Mouse (Mus musculus): Measurements from ENCODE around the gene Hfe2. TPM values are rescaled to one million over a fixed set of nuclear protein-coding genes. Genes with fewer than 3 reads are reported as not detected.
A peak's percentile ranks its signal among the peaks of the same experiment; 100 is the strongest.
"Not testable (repeated sequence)": the region's sequence is repeated elsewhere in the genome, so short reads cannot be mapped to it uniquely, and the experiment has no call there.

Gene Hfe2
- polyA plus RNA-seq, 1 experiment from 2014 or later, result 0.11 TPM

- Histone ChIP-seq H3K4me1 (replicated peaks; ENCODE audit: control insufficient read depth, insufficient read depth, low read length) (0 out of 2 replicates have a peak, but pooled peaks cover 3% of the 10 kb centered on the region), H3K9me3 (ENCODE audit: control insufficient read depth, low read length) (no peaks in the 10 kb centered on the region), H3K9ac (ENCODE audit: low read length) (no peak overlapping the region), H3K27ac (ENCODE audit: low read depth) (no peak overlapping the region), H3K36me3 (ENCODE audit: control insufficient read depth, insufficient read depth, low read length) (no peaks in the 10 kb centered on the region), H3K27me3 (replicated peaks; ENCODE audit: control insufficient read depth, insufficient read depth, low read length) (peaks cover 10% of the 10 kb centered on the region; the same call in 1 of the 2 replicates), H3K4me2 (ENCODE audit: low read length) (no peak overlapping the region), H3K4me3 (ENCODE audit: low read depth, low read length) (no peak overlapping the region)
- DNase-seq (ENCODE audit: low spot score) (no peak), ATAC-seq (replicated peaks; ENCODE audit: low FRiP score, low TSS enrichment, low read depth) (no peak)
- WGBS, result 81% methylated on average over 4 of the region's 4 CpGs
Measured at GRCm38 (mm10) chr3:96484921-96485320, 40.1 kb upstream of the Hfe2 start.

DNA sequence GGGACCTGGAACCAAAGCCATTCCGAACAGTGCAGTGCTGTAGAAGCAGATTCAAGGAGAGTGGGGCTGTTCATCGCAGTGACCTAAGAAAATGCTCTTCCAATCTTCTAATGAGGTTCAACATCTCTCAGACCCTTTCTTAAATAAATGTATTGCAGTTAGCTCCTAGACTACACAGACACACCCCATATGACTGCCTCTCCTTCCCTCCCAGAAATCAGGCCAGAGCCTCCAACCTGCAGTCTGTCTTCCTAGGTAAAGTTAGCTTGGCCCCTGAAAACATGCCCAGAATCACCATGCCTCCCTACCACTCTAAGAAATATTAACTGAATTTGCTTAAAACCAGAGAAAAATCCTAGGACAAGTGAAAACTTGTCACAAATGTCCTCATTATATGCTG, 39.6 kb upstream of the Hfe2 start:
- WGBS, result 90% methylated on average over 2 of the region's 2 CpGs
- ATAC-seq (replicated peaks; ENCODE audit: low FRiP score, low TSS enrichment, low read depth) (no peak), DNase-seq (ENCODE audit: low spot score) (no peak)
- Histone ChIP-seq H3K9ac (ENCODE audit: low read length) (no peak overlapping the region), H3K27ac (ENCODE audit: low read depth) (no peak overlapping the region), H3K36me3 (ENCODE audit: control insufficient read depth, insufficient read depth, low read length) (no peaks in the 10 kb centered on the region), H3K27me3 (replicated peaks; ENCODE audit: control insufficient read depth, insufficient read depth, low read length) (peaks cover 10% of the 10 kb centered on the region; the same call in 1 of the 2 replicates), H3K4me3 (ENCODE audit: low read depth, low read length) (no peak overlapping the region), H3K9me3 (ENCODE audit: control insufficient read depth, low read length) (no peaks in the 10 kb centered on the region), H3K4me1 (replicated peaks; ENCODE audit: control insufficient read depth, insufficient read depth, low read length) (0 out of 2 replicates have a peak, but pooled peaks cover 3% of the 10 kb centered on the region), H3K4me2 (ENCODE audit: low read length) (no peak overlapping the region; the same call in 1 of the 2 replicates)

DNA sequence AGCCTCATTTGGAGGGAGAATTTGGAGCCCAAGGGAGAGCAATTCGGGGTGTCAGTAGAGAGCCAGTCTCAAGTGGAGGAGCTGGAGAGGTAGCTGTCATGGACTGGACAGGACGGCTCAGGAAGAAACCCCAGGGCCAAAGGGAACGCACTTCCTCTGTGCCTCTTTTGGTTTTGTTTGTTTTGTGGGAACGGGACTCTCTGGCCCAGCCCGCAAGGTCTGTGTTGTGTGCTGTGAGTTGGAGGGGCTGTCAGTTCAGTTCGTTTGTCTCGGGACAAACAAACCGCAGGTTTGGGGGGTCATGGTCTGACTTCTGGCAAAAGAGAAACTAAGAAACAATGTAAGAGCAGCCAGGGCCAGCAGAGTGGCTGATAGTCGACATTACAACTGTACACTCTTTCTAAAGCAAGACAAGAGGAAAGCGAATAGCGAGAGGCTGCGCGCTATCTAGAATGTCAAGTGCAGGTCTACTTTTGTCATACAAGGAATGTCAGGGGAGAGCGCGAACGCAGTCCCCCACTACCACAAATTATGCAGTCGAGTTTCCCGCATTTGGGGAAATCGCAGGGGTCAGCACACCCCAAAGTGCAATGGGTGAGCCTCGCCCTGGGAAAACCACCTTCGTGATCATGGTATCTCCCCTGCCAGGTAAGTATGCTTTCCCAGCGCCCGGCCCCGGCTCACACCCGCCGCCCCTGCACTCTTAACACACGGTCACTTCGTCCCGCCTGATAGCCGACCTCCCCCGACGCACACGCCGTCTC, 38.7 kb upstream of the Hfe2 start:
- DNase-seq (ENCODE audit: low spot score); H3K4me2 ChIP-seq (ENCODE audit: low read length); H3K4me1 ChIP-seq (replicated peaks; ENCODE audit: control insufficient read depth, insufficient read depth, low read length); H3K9me3 ChIP-seq (ENCODE audit: control insufficient read depth, low read length); H3K9ac ChIP-seq (ENCODE audit: low read length); H3K36me3 ChIP-seq (ENCODE audit: control insufficient read depth, insufficient read depth, low read length); H3K27me3 ChIP-seq (replicated peaks; ENCODE audit: control insufficient read depth, insufficient read depth, low read length); H3K4me3 ChIP-seq (ENCODE audit: low read depth, low read length); H3K27ac ChIP-seq (ENCODE audit: low read depth): not testable (repeated sequence)
- ATAC-seq (replicated peaks; ENCODE audit: low FRiP score, low TSS enrichment, low read depth), result peak; percentile 63
- WGBS, result 5% methylated on average over 4 of the region's 34 CpGs

GRCm38 (mm10) chr3:96486828-96487559, 38.0 kb upstream of the Hfe2 start:
- ATAC-seq (replicated peaks; ENCODE audit: low FRiP score, low TSS enrichment, low read depth), result peak; percentile 83
- not testable (repeated sequence) for H3K27me3 ChIP-seq (replicated peaks; ENCODE audit: control insufficient read depth, insufficient read depth, low read length); H3K27ac ChIP-seq (ENCODE audit: low read depth); H3K4me1 ChIP-seq (replicated peaks; ENCODE audit: control insufficient read depth, insufficient read depth, low read length); DNase-seq (ENCODE audit: low spot score); H3K9ac ChIP-seq (ENCODE audit: low read length); H3K9me3 ChIP-seq (ENCODE audit: control insufficient read depth, low read length); H3K36me3 ChIP-seq (ENCODE audit: control insufficient read depth, insufficient read depth, low read length)
- Histone ChIP-seq H3K4me2 (ENCODE audit: low read length) (peak overlapping the region; percentile 61), H3K4me3 (ENCODE audit: low read depth, low read length) (peak overlapping the region; percentile 20; the same call in 1 of the 2 replicates)
- WGBS, result 16% methylated on average over 5 of the region's 38 CpGs

GRCm38 (mm10) chr3:96487596-96488289, 37.2 kb upstream of the Hfe2 start:
- Histone ChIP-seq H3K9me3 (ENCODE audit: control insufficient read depth, low read length) (no peaks in the 10 kb centered on the region), H3K4me3 (ENCODE audit: low read depth, low read length) (peak overlapping the region; percentile 33), H3K36me3 (ENCODE audit: control insufficient read depth, insufficient read depth, low read length) (no peaks in the 10 kb centered on the region), H3K4me1 (replicated peaks; ENCODE audit: control insufficient read depth, insufficient read depth, low read length) (0 out of 2 replicates have a peak, but pooled peaks cover 3% of the 10 kb centered on the region), H3K27ac (ENCODE audit: low read depth) (peak overlapping the region; percentile 79), H3K27me3 (replicated peaks; ENCODE audit: control insufficient read depth, insufficient read depth, low read length) (peaks cover 10% of the 10 kb centered on the region; the same call in 1 of the 2 replicates), H3K9ac (ENCODE audit: low read length) (peak overlapping the region; percentile 47), H3K4me2 (ENCODE audit: low read length) (peak overlapping the region; percentile 61)
- peak; percentile 75 for DNase-seq (ENCODE audit: low spot score)
- no peak for ATAC-seq (replicated peaks; ENCODE audit: low FRiP score, low TSS enrichment, low read depth)
- WGBS, result 4% methylated on average over 26 of the region's 26 CpGs

- not testable (repeated sequence) for H3K9me3 ChIP-seq (ENCODE audit: control insufficient read depth, low read length); H3K27me3 ChIP-seq (replicated peaks; ENCODE audit: control insufficient read depth, insufficient read depth, low read length); H3K36me3 ChIP-seq (ENCODE audit: control insufficient read depth, insufficient read depth, low read length); H3K9ac ChIP-seq (ENCODE audit: low read length); H3K4me1 ChIP-seq (replicated peaks; ENCODE audit: control insufficient read depth, insufficient read depth, low read length); DNase-seq (ENCODE audit: low spot score)
- no CpG with 5 or more reads among the region's 55 CpGs for WGBS
- peak; percentile 86 for ATAC-seq (replicated peaks; ENCODE audit: low FRiP score, low TSS enrichment, low read depth)
- Histone ChIP-seq H3K27ac (ENCODE audit: low read depth) (peak overlapping the region; percentile 79), H3K4me3 (ENCODE audit: low read depth, low read length) (peak overlapping the region; percentile 33), H3K4me2 (ENCODE audit: low read length) (peak overlapping the region; percentile 61)
Measured at GRCm38 (mm10) chr3:96488290-96488906, 36.6 kb upstream of the Hfe2 start.

GRCm38 (mm10) chr3:96488907-96489629, 35.9 kb upstream of the Hfe2 start:
- not testable (repeated sequence) for H3K9me3 ChIP-seq (ENCODE audit: control insufficient read depth, low read length); H3K27me3 ChIP-seq (replicated peaks; ENCODE audit: control insufficient read depth, insufficient read depth, low read length); H3K4me1 ChIP-seq (replicated peaks; ENCODE audit: control insufficient read depth, insufficient read depth, low read length); H3K4me3 ChIP-seq (ENCODE audit: low read depth, low read length); H3K4me2 ChIP-seq (ENCODE audit: low read length); H3K9ac ChIP-seq (ENCODE audit: low read length); H3K36me3 ChIP-seq (ENCODE audit: control insufficient read depth, insufficient read depth, low read length); DNase-seq (ENCODE audit: low spot score)
- 1% methylated on average over 8 of the region's 31 CpGs for WGBS
- ATAC-seq (replicated peaks; ENCODE audit: low FRiP score, low TSS enrichment, low read depth), result peak; percentile 81
- H3K27ac ChIP-seq (ENCODE audit: low read depth), result peak overlapping the region; percentile 71; the same call in 1 of the 2 replicates

DNA sequence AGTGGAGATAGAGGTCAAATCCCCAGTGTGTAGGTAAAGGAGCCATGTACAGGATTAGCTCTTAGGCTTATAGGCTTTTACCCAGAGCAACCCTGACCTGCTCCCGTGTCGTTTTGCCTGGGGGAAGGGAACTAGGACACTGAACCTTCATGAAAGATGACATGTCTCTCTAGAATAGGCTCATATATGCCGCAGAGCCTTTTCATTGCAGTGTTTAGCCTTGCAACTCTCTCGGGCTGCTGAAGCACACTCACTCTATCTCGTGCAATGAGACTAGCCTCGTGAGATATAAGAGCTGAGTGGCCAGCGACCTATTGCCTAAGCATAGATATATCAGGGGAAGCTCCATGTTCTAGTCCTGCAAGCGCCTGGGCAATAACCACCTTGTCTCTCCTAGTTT, 35.3 kb upstream of the Hfe2 start:
- not testable (repeated sequence) for H3K4me3 ChIP-seq (ENCODE audit: low read depth, low read length); H3K27ac ChIP-seq (ENCODE audit: low read depth); H3K4me1 ChIP-seq (replicated peaks; ENCODE audit: control insufficient read depth, insufficient read depth, low read length); ATAC-seq (replicated peaks; ENCODE audit: low FRiP score, low TSS enrichment, low read depth); DNase-seq (ENCODE audit: low spot score); H3K36me3 ChIP-seq (ENCODE audit: control insufficient read depth, insufficient read depth, low read length); H3K4me2 ChIP-seq (ENCODE audit: low read length); H3K27me3 ChIP-seq (replicated peaks; ENCODE audit: control insufficient read depth, insufficient read depth, low read length); H3K9ac ChIP-seq (ENCODE audit: low read length); H3K9me3 ChIP-seq (ENCODE audit: control insufficient read depth, low read length)
- 69% methylated on average over 5 of the region's 8 CpGs for WGBS
